Mouse (Mus musculus) heart, embryonic 16.5 days (tissue): ENCODE results near the gene Zc3h12c. TPM values are rescaled to one million over a fixed set of nuclear protein-coding genes. Genes with fewer than 3 reads are reported as not detected.

Experiments
- ATAC-seq: fragments of 200-750 bp; cut with Nextera tagmentation; replicated peaks from 2 replicates; pipeline ENCODE4 v1.8.0; 2017; ENCODE audit warnings: moderate number of reproducible peaks; ENCODE audit not compliant: insufficient read depth, low FRiP score; ENCODE audit errors: extremely low read depth
- H3K27ac ChIP-seq: fragments of 300-500 bp; sonication (generic); 2 replicates; pipeline ENCODE4 v1.5.1; 2014; ENCODE audit warnings: mild to moderate bottlenecking, low read length, control low read depth, moderate library complexity
- H3K27me3 ChIP-seq: fragments of 300-500 bp; sonication (generic); 2 replicates; pipeline ENCODE4 v1.6.1; 2014; ENCODE audit warnings: low read length, mixed read lengths; ENCODE audit not compliant: control insufficient read depth, insufficient read depth
- H3K36me3 ChIP-seq: fragments of 300-500 bp; sonication (generic); 2 replicates; pipeline ENCODE4 v1.6.1; 2014; ENCODE audit not compliant: control insufficient read depth, insufficient read depth
- H3K4me1 ChIP-seq: fragments of 300-500 bp; sonication (generic); 2 replicates; pipeline ENCODE4 v1.6.1; 2014; ENCODE audit warnings: low read length, mixed read lengths; ENCODE audit not compliant: control insufficient read depth, insufficient read depth
- H3K4me2 ChIP-seq: fragments of 300-500 bp; sonication (generic); 2 replicates; pipeline ENCODE4 v1.6.1; 2014; ENCODE audit warnings: low read depth, mild to moderate bottlenecking, control low read depth, low read length
- H3K4me3 ChIP-seq: fragments of 300-500 bp; sonication (generic); 2 replicates; pipeline ENCODE4 v1.5.1; 2014; ENCODE audit warnings: mild to moderate bottlenecking, control low read depth, low read length
- H3K9ac ChIP-seq: fragments of 300-500 bp; sonication (generic); 2 replicates; pipeline ENCODE4 v1.6.1; 2014; ENCODE audit warnings: low read length, control low read depth
- H3K9me3 ChIP-seq: fragments of 300-500 bp; sonication (generic); replicated peaks from 2 replicates; pipeline ENCODE4 v1.6.1; 2016; ENCODE audit warnings: low read length; ENCODE audit not compliant: control insufficient read depth
- WGBS: fragments of 180-500 bp; shearing (Covaris S2); extraction: QIAGEN DNeasy Blood & Tissue Kit; methylation state at CpG from one replicate; pipeline ENCODE4 v1.1.7; 2014; 5-methylcytosine and 5-hydroxymethylcytosine counted together
- polyA plus RNA-seq: library from polyadenylated mRNA; unstranded; fragments of >200 nt; fragmentation: Nextera tagmentation; extraction: Ambion mirVana; gene quantifications from 2 replicates; pipeline ENCODE4 v1.2.1, GENCODE M21; 2015

The Zc3h12c gene
- polyA plus RNA-seq, 1 experiment from 2014 or later = 1.8 TPM

- Histone ChIP-seq H3K27ac (no peak overlapping the region), H3K9ac (no peak overlapping the region), H3K27me3 (no peaks in the 10 kb centered on the region), H3K36me3 (no peaks in the 10 kb centered on the region), H3K4me1 (no peaks in the 10 kb centered on the region), H3K4me2 (no peak overlapping the region), H3K9me3 (no peaks in the 10 kb centered on the region), H3K4me3 (no peak overlapping the region)
- no peak for ATAC-seq
- WGBS = 79% methylated on average over 4 of the region's 4 CpGs
Measured at GRCm38 (mm10) chr9:52190907-52191306, 22.5 kb upstream of the Zc3h12c start.

- no peak overlapping the region for H3K4me2 ChIP-seq
Measured at GRCm38 (mm10) chr9:52188106-52188505, 19.7 kb upstream of the Zc3h12c start.

GRCm38 (mm10) chr9:52186296-52186941 is 18.0 kb upstream of the Zc3h12c start:
- no peak overlapping the region for H3K4me3 ChIP-seq
- no peak overlapping the region for H3K9ac ChIP-seq
- no peak for ATAC-seq
- no peaks in the 10 kb centered on the region for H3K4me1 ChIP-seq
- no peak overlapping the region for H3K27ac ChIP-seq
- H3K36me3 ChIP-seq = no peaks in the 10 kb centered on the region
- H3K9me3 ChIP-seq = no peaks in the 10 kb centered on the region
- H3K27me3 ChIP-seq = no peaks in the 10 kb centered on the region
- 70% methylated on average over 3 of the region's 3 CpGs for WGBS
- no peak overlapping the region for H3K4me2 ChIP-seq

More at GRCm38 (mm10) chr9:52188106-52188505, 19.7 kb upstream of the Zc3h12c start:
- H3K4me3 ChIP-seq = no peak overlapping the region
- H3K27me3 ChIP-seq = no peaks in the 10 kb centered on the region
- H3K9ac ChIP-seq = no peak overlapping the region
- no peaks in the 10 kb centered on the region for H3K36me3 ChIP-seq
- no peak for ATAC-seq
- 42% methylated on average over 8 of the region's 8 CpGs for WGBS
- H3K9me3 ChIP-seq = no peaks in the 10 kb centered on the region
- no peaks in the 10 kb centered on the region for H3K4me1 ChIP-seq
- no peak overlapping the region for H3K27ac ChIP-seq

GRCm38 (mm10) chr9:52181419-52181818 is 13.0 kb upstream of the Zc3h12c start:
- Histone ChIP-seq H3K27me3 (no peaks in the 10 kb centered on the region), H3K9me3 (no peaks in the 10 kb centered on the region), H3K36me3 (no peaks in the 10 kb centered on the region), H3K4me3 (no peak overlapping the region), H3K4me1 (no peaks in the 10 kb centered on the region), H3K9ac (no peak overlapping the region), H3K27ac (no peak overlapping the region), H3K4me2 (no peak overlapping the region)
- WGBS = 41% methylated on average over 2 of the region's 2 CpGs
- ATAC-seq = no peak

DNA sequence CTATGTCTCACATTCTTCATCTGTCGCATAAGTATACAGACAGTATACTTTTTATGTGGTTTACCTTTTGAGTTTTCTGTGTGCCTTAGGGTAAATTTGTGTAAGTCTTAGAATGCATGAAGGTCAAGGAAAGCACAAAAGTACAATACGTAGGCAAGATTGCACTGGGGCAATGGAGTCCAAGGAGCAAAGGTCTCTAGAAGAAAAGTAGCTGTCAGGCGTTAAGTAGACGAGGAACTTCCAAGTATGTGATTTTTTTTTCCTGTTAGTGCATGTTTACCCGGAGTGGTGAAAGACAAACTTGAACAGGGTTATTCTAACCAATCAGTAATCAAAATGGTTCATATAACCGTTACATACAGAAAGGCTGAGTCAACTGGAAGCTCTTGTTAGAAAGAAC is 12.5 kb upstream of the Zc3h12c start:
- Histone ChIP-seq H3K4me3 (no peak overlapping the region), H3K4me1 (no peaks in the 10 kb centered on the region), H3K27ac (no peak overlapping the region), H3K4me2 (no peak overlapping the region), H3K36me3 (no peaks in the 10 kb centered on the region), H3K9ac (no peak overlapping the region), H3K9me3 (no peaks in the 10 kb centered on the region), H3K27me3 (no peaks in the 10 kb centered on the region)
- no peak for ATAC-seq
- 83% methylated on average over 6 of the region's 6 CpGs for WGBS

DNA sequence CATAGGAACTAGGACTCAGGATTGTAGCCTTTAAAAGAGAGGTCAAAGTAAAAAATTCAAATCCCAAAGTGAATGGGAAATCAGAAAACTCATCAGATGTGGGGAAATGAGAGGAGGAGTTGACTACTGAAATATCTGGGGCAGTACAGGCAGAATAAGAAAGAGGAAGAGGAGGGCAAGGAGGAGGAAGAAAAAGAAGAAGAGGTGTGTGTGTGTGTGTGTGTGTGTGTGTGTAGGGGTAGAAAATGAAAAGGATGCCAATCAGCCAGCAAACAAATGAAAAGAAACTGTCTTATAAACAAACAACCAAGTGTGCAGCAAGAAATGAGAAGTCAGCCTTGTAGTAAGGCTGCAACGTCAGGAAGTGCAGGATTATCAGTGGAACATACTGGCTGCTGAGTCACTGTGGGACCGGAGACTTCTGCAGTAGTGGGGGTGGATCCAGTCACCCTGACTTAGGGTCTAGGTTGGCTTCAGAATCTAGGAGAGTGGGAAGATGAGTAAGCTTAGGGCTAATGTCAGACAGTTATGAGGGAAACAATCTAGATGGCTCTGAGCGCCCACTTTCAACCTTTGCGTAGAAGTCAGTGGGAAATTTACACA is 7.0 kb upstream of the Zc3h12c start:
- Histone ChIP-seq H3K27me3 (peaks cover 3% of the 10 kb centered on the region; the same call in 1 of the 2 replicates), H3K4me1 (no peaks in the 10 kb centered on the region), H3K4me2 (no peak overlapping the region), H3K36me3 (no peaks in the 10 kb centered on the region), H3K9ac (no peak overlapping the region), H3K27ac (no peak overlapping the region), H3K9me3 (no peaks in the 10 kb centered on the region), H3K4me3 (no peak overlapping the region)
- ATAC-seq = no peak
- 61% methylated on average over 4 of the region's 4 CpGs for WGBS

GRCm38 (mm10) chr9:52174671-52175111 is 6.3 kb upstream of the Zc3h12c start:
- no peaks in the 10 kb centered on the region for H3K36me3 ChIP-seq
- H3K9me3 ChIP-seq = no peaks in the 10 kb centered on the region
- no peak overlapping the region for H3K9ac ChIP-seq
- H3K4me1 ChIP-seq = no peaks in the 10 kb centered on the region
- H3K27ac ChIP-seq = no peak overlapping the region
- ATAC-seq = no peak
- H3K4me2 ChIP-seq = no peak overlapping the region
- 69% methylated on average over 4 of the region's 4 CpGs for WGBS
- no peak overlapping the region for H3K4me3 ChIP-seq
- peaks cover 3% of the 10 kb centered on the region; the same call in 1 of the 2 replicates for H3K27me3 ChIP-seq

GRCm38 (mm10) chr9:52173937-52174336 is 5.6 kb upstream of the Zc3h12c start:
- Histone ChIP-seq H3K9me3 (no peaks in the 10 kb centered on the region), H3K4me2 (no peak overlapping the region), H3K4me3 (no peak overlapping the region), H3K36me3 (no peaks in the 10 kb centered on the region), H3K4me1 (peaks cover 4% of the 10 kb centered on the region), H3K27me3 (peaks cover 3% of the 10 kb centered on the region; the same call in 1 of the 2 replicates), H3K27ac (no peak overlapping the region), H3K9ac (no peak overlapping the region)
- 91% methylated on average over 2 of the region's 2 CpGs for WGBS
- no peak for ATAC-seq

DNA sequence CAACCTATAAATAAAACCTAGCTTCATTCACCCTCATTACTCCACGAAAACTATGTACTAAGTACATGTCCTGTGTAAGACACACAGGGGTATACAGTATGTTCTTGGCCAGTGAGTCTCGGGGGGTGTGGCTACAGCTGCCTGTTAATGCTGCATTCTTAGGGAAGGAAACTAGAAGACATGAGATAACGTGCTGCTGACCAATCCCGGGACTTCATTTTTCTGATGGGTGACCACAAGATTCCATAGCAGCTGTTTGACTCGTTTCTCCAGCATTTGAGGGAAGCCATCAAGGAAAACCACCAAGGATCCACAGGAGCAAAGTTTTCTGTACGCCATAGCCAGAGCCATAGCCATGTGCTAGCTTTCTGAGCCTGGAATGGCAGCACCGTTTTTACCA is 4.2 kb upstream of the Zc3h12c start:
- H3K4me2 ChIP-seq = peak overlapping the region; percentile 3; the same call in 1 of the 2 replicates
- 30% methylated on average over 7 of the region's 7 CpGs for WGBS
- H3K36me3 ChIP-seq = no peaks in the 10 kb centered on the region
- ATAC-seq = no peak
- no peak overlapping the region for H3K27ac ChIP-seq
- H3K27me3 ChIP-seq = peaks cover 3% of the 10 kb centered on the region; the same call in 1 of the 2 replicates
- H3K9ac ChIP-seq = no peak overlapping the region
- H3K9me3 ChIP-seq = no peaks in the 10 kb centered on the region
- peaks cover 5% of the 10 kb centered on the region for H3K4me1 ChIP-seq
- no peak overlapping the region for H3K4me3 ChIP-seq
